Mouse (Mus musculus): Measurements from ENCODE around the gene Ankrd35.

DNA sequence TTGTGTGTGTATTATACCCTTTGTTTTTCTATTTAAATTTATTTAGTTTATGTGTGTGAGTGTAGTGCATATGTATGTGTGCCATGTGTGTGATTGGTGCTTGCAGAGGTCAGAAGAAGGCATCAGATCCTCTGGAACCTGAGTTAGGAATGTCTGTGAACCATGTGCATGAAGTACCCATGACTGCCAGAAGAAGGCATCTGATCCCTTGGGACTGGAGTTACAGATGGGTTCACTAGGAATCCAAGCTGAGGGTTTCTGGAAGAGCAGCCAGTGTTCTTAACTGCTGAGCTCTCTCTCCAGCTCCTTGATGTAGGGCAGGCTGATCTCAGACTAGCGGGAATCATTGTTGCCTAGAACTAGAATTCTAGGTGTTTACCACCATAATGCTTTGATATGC is 68.1 kb downstream of the Ankrd35 start:
- no peak for TF ChIP-seq POLR2A (IDR thresholded peaks at IDR 0.05; ENCODE audit: low read depth, low read length)
- TF ChIP-seq CTCF (IDR thresholded peaks at IDR 0.05; ENCODE audit: extremely low read depth, insufficient read length, insufficient replicate concordance, low read depth, low read length), result no peak

Measured in small intestine, adult 2 months (tissue).